Mouse (Mus musculus): Measurements from ENCODE around the gene Sipa1l3. TPM values are rescaled to one million over a fixed set of nuclear protein-coding genes. Genes with fewer than 3 reads are reported as not detected.

Gene Sipa1l3
- polyA plus RNA-seq, 1 experiment = 63.3 TPM

- peaks cover 40% of the 10 kb centered on the region for H3K4me1 ChIP-seq (ENCODE audit: control insufficient read depth, insufficient read depth, low read length)
Measured at GRCm38 (mm10) chr7:29404126-29404525, 114.3 kb downstream of the Sipa1l3 start.

GRCm38 (mm10) chr7:29402015-29402414 lies 116.4 kb downstream of the Sipa1l3 start:
- Histone ChIP-seq H3K27me3 (ENCODE audit: control insufficient read depth, insufficient read depth, low read length) (no peaks in the 10 kb centered on the region), H3K4me3 (replicated peaks; ENCODE audit: insufficient read depth, low read depth, low read length) (no peak overlapping the region), H3K4me1 (ENCODE audit: control insufficient read depth, insufficient read depth, low read length) (peaks cover 35% of the 10 kb centered on the region), H3K27ac (ENCODE audit: insufficient read depth, low read length) (no peak overlapping the region)
- TF ChIP-seq CTCF (IDR thresholded peaks at IDR 0.05; ENCODE audit: borderline replicate concordance, insufficient read depth, low read depth, low read length) (no peak), POLR2A (IDR thresholded peaks at IDR 0.05; ENCODE audit: borderline replicate concordance, insufficient read depth, low read length) (no peak)
- no peak for DNase-seq
- WGBS = 97% methylated on average over 4 of the region's 4 CpGs

More at GRCm38 (mm10) chr7:29404126-29404525, 114.3 kb downstream of the Sipa1l3 start:
- Histone ChIP-seq H3K4me3 (replicated peaks; ENCODE audit: insufficient read depth, low read depth, low read length) (no peak overlapping the region), H3K27ac (ENCODE audit: insufficient read depth, low read length) (no peak overlapping the region), H3K27me3 (ENCODE audit: control insufficient read depth, insufficient read depth, low read length) (no peaks in the 10 kb centered on the region)
- 92% methylated on average over 2 of the region's 2 CpGs for WGBS
- no peak for DNase-seq
- no peak for TF ChIP-seq POLR2A (IDR thresholded peaks at IDR 0.05; ENCODE audit: borderline replicate concordance, insufficient read depth, low read length)
- no peak for TF ChIP-seq CTCF (IDR thresholded peaks at IDR 0.05; ENCODE audit: borderline replicate concordance, insufficient read depth, low read depth, low read length)

GRCm38 (mm10) chr7:29400451-29400850 lies 118.0 kb downstream of the Sipa1l3 start:
- Histone ChIP-seq H3K27me3 (ENCODE audit: control insufficient read depth, insufficient read depth, low read length) (no peaks in the 10 kb centered on the region), H3K27ac (ENCODE audit: insufficient read depth, low read length) (no peak overlapping the region), H3K4me3 (replicated peaks; ENCODE audit: insufficient read depth, low read depth, low read length) (no peak overlapping the region), H3K4me1 (ENCODE audit: control insufficient read depth, insufficient read depth, low read length) (peaks cover 32% of the 10 kb centered on the region)
- DNase-seq = no peak
- WGBS = 58% methylated on average over 8 of the region's 8 CpGs
- TF ChIP-seq CTCF (IDR thresholded peaks at IDR 0.05; ENCODE audit: borderline replicate concordance, insufficient read depth, low read depth, low read length) (no peak), POLR2A (IDR thresholded peaks at IDR 0.05; ENCODE audit: borderline replicate concordance, insufficient read depth, low read length) (no peak)

GRCm38 (mm10) chr7:29399056-29399455 lies 119.4 kb downstream of the Sipa1l3 start:
- no peak overlapping the region for H3K27ac ChIP-seq (ENCODE audit: insufficient read depth, low read length)
- no peak overlapping the region for H3K4me3 ChIP-seq (replicated peaks; ENCODE audit: insufficient read depth, low read depth, low read length)
- no peaks in the 10 kb centered on the region for H3K27me3 ChIP-seq (ENCODE audit: control insufficient read depth, insufficient read depth, low read length)
- H3K4me1 ChIP-seq (ENCODE audit: control insufficient read depth, insufficient read depth, low read length) = peaks cover 45% of the 10 kb centered on the region
- TF ChIP-seq POLR2A (IDR thresholded peaks at IDR 0.05; ENCODE audit: borderline replicate concordance, insufficient read depth, low read length) (no peak), CTCF (IDR thresholded peaks at IDR 0.05; ENCODE audit: borderline replicate concordance, insufficient read depth, low read depth, low read length) (no peak)
- WGBS = 71% methylated on average over 9 of the region's 9 CpGs
- DNase-seq = no peak

- DNase-seq = peak; percentile 51 to 53
- peaks cover 61% of the 10 kb centered on the region for H3K4me1 ChIP-seq (ENCODE audit: control insufficient read depth, insufficient read depth, low read length)
- no peaks in the 10 kb centered on the region for H3K27me3 ChIP-seq (ENCODE audit: control insufficient read depth, insufficient read depth, low read length)
- peak overlapping the region; percentile 87; the same call in 1 of the 2 replicates for H3K27ac ChIP-seq (ENCODE audit: insufficient read depth, low read length)
- WGBS = 23% methylated on average over 3 of the region's 3 CpGs
- TF ChIP-seq POLR2A (IDR thresholded peaks at IDR 0.05; ENCODE audit: borderline replicate concordance, insufficient read depth, low read length) (no peak), CTCF (IDR thresholded peaks at IDR 0.05; ENCODE audit: borderline replicate concordance, insufficient read depth, low read depth, low read length) (no peak)
- H3K4me3 ChIP-seq (replicated peaks; ENCODE audit: insufficient read depth, low read depth, low read length) = no peak overlapping the region
Measured at GRCm38 (mm10) chr7:29397486-29397885, 121.0 kb downstream of the Sipa1l3 start.

GRCm38 (mm10) chr7:29396943-29397340 lies 121.5 kb downstream of the Sipa1l3 start:
- Histone ChIP-seq H3K4me1 (ENCODE audit: control insufficient read depth, insufficient read depth, low read length) (peaks cover 66% of the 10 kb centered on the region), H3K4me3 (replicated peaks; ENCODE audit: insufficient read depth, low read depth, low read length) (no peak overlapping the region), H3K27ac (ENCODE audit: insufficient read depth, low read length) (peak overlapping the region; percentile 87), H3K27me3 (ENCODE audit: control insufficient read depth, insufficient read depth, low read length) (no peaks in the 10 kb centered on the region)
- WGBS = 12% methylated on average over 16 of the region's 16 CpGs
- TF ChIP-seq CTCF (IDR thresholded peaks at IDR 0.05; ENCODE audit: borderline replicate concordance, insufficient read depth, low read depth, low read length) (no peak), POLR2A (IDR thresholded peaks at IDR 0.05; ENCODE audit: borderline replicate concordance, insufficient read depth, low read length) (no peak)
- DNase-seq = peak; percentile 76 to 77

GRCm38 (mm10) chr7:29396216-29396942 lies 122.1 kb downstream of the Sipa1l3 start:
- Histone ChIP-seq H3K27me3 (ENCODE audit: control insufficient read depth, insufficient read depth, low read length) (no peaks in the 10 kb centered on the region), H3K27ac (ENCODE audit: insufficient read depth, low read length) (peak overlapping the region; percentile 87), H3K4me3 (replicated peaks; ENCODE audit: insufficient read depth, low read depth, low read length) (no peak overlapping the region), H3K4me1 (ENCODE audit: control insufficient read depth, insufficient read depth, low read length) (peaks cover 72% of the 10 kb centered on the region)
- TF ChIP-seq POLR2A (IDR thresholded peaks at IDR 0.05; ENCODE audit: borderline replicate concordance, insufficient read depth, low read length) (no peak; the same call in 1 of the 2 replicates), CTCF (IDR thresholded peaks at IDR 0.05; ENCODE audit: borderline replicate concordance, insufficient read depth, low read depth, low read length) (no peak)
- 14% methylated on average over 12 of the region's 12 CpGs for WGBS
- DNase-seq = peak; percentile 75 to 90

- TF ChIP-seq POLR2A (IDR thresholded peaks at IDR 0.05; ENCODE audit: borderline replicate concordance, insufficient read depth, low read length) (no peak), CTCF (IDR thresholded peaks at IDR 0.05; ENCODE audit: borderline replicate concordance, insufficient read depth, low read depth, low read length) (no peak)
- H3K27me3 ChIP-seq (ENCODE audit: control insufficient read depth, insufficient read depth, low read length) = no peaks in the 10 kb centered on the region
- WGBS = 46% methylated on average over 4 of the region's 4 CpGs
- H3K27ac ChIP-seq (ENCODE audit: insufficient read depth, low read length) = 0 out of 2 replicates have a peak overlapping the region, but pooled peaks have one; percentile 10
- H3K4me3 ChIP-seq (replicated peaks; ENCODE audit: insufficient read depth, low read depth, low read length) = no peak overlapping the region
- peaks cover 76% of the 10 kb centered on the region for H3K4me1 ChIP-seq (ENCODE audit: control insufficient read depth, insufficient read depth, low read length)
- DNase-seq = no peak
Measured at GRCm38 (mm10) chr7:29395179-29395578, 123.3 kb downstream of the Sipa1l3 start.
